Mouse (Mus musculus): ENCODE data around the gene Abtb1. TPM values are rescaled to one million over a fixed set of nuclear protein-coding genes. Genes with fewer than 3 reads are reported as not detected.

The Abtb1 gene
- polyA plus RNA-seq, 1 experiment from 2014 or later = 39.4 TPM

GRCm38 (mm10) chr6:88828206-88829009 is 13.4 kb downstream of the Abtb1 start:
- no peak overlapping the region for H3K9ac ChIP-seq (ENCODE audit: low read depth, low read length)
- ATAC-seq = no peak
- H3K27ac ChIP-seq (ENCODE audit: low read depth, low read length) = no peak overlapping the region
- 77% methylated on average over 15 of the region's 15 CpGs for WGBS
- no peak overlapping the region for H3K4me3 ChIP-seq (ENCODE audit: low read length)
- H3K36me3 ChIP-seq (ENCODE audit: control insufficient read depth, insufficient read depth, low read length) = no peaks in the 10 kb centered on the region
- no peak overlapping the region for H3K4me2 ChIP-seq (ENCODE audit: low read length)
- H3K4me1 ChIP-seq (ENCODE audit: control insufficient read depth, insufficient read depth, low read depth, low read length) = peaks cover 13% of the 10 kb centered on the region
- H3K9me3 ChIP-seq (ENCODE audit: control insufficient read depth, low read length) = no peaks in the 10 kb centered on the region
- no peaks in the 10 kb centered on the region for H3K27me3 ChIP-seq (replicated peaks; ENCODE audit: control insufficient read depth, insufficient read depth, low read length)

GRCm38 (mm10) chr6:88827395-88828205 is 14.2 kb downstream of the Abtb1 start:
- H3K27me3 ChIP-seq (replicated peaks; ENCODE audit: control insufficient read depth, insufficient read depth, low read length) = no peaks in the 10 kb centered on the region
- no peak overlapping the region for H3K27ac ChIP-seq (ENCODE audit: low read depth, low read length)
- ATAC-seq = no peak
- H3K4me2 ChIP-seq (ENCODE audit: low read length) = no peak overlapping the region
- no peak overlapping the region for H3K4me3 ChIP-seq (ENCODE audit: low read length)
- H3K9ac ChIP-seq (ENCODE audit: low read depth, low read length) = no peak overlapping the region
- H3K36me3 ChIP-seq (ENCODE audit: control insufficient read depth, insufficient read depth, low read length) = no peaks in the 10 kb centered on the region
- peaks cover 13% of the 10 kb centered on the region for H3K4me1 ChIP-seq (ENCODE audit: control insufficient read depth, insufficient read depth, low read depth, low read length)
- WGBS = 53% methylated on average over 13 of the region's 13 CpGs
- no peaks in the 10 kb centered on the region for H3K9me3 ChIP-seq (ENCODE audit: control insufficient read depth, low read length)

GRCm38 (mm10) chr6:88826965-88827364 is 14.8 kb downstream of the Abtb1 start:
- no peaks in the 10 kb centered on the region for H3K36me3 ChIP-seq (ENCODE audit: control insufficient read depth, insufficient read depth, low read length)
- WGBS = 72% methylated on average over 3 of the region's 3 CpGs
- no peak overlapping the region for H3K4me2 ChIP-seq (ENCODE audit: low read length)
- no peak overlapping the region for H3K9ac ChIP-seq (ENCODE audit: low read depth, low read length)
- peaks cover 13% of the 10 kb centered on the region for H3K4me1 ChIP-seq (ENCODE audit: control insufficient read depth, insufficient read depth, low read depth, low read length)
- H3K9me3 ChIP-seq (ENCODE audit: control insufficient read depth, low read length) = no peaks in the 10 kb centered on the region
- ATAC-seq = no peak
- no peak overlapping the region for H3K4me3 ChIP-seq (ENCODE audit: low read length)
- peak overlapping the region; percentile 6; the same call in 1 of the 2 replicates for H3K27ac ChIP-seq (ENCODE audit: low read depth, low read length)
- H3K27me3 ChIP-seq (replicated peaks; ENCODE audit: control insufficient read depth, insufficient read depth, low read length) = no peaks in the 10 kb centered on the region

GRCm38 (mm10) chr6:88826545-88826944 is 15.2 kb downstream of the Abtb1 start:
- WGBS = 40% methylated on average over 6 of the region's 6 CpGs
- peak overlapping the region; percentile 6; the same call in 1 of the 2 replicates for H3K27ac ChIP-seq (ENCODE audit: low read depth, low read length)
- H3K27me3 ChIP-seq (replicated peaks; ENCODE audit: control insufficient read depth, insufficient read depth, low read length) = no peaks in the 10 kb centered on the region
- no peaks in the 10 kb centered on the region for H3K36me3 ChIP-seq (ENCODE audit: control insufficient read depth, insufficient read depth, low read length)
- peaks cover 13% of the 10 kb centered on the region for H3K4me1 ChIP-seq (ENCODE audit: control insufficient read depth, insufficient read depth, low read depth, low read length)
- no peak overlapping the region for H3K9ac ChIP-seq (ENCODE audit: low read depth, low read length)
- no peak overlapping the region for H3K4me2 ChIP-seq (ENCODE audit: low read length)
- H3K9me3 ChIP-seq (ENCODE audit: control insufficient read depth, low read length) = no peaks in the 10 kb centered on the region
- no peak overlapping the region for H3K4me3 ChIP-seq (ENCODE audit: low read length)
- peak; percentile 53; the same call in 1 of the 2 replicates for ATAC-seq

GRCm38 (mm10) chr6:88826088-88826487 is 15.7 kb downstream of the Abtb1 start:
- Histone ChIP-seq H3K4me1 (ENCODE audit: control insufficient read depth, insufficient read depth, low read depth, low read length) (peaks cover 13% of the 10 kb centered on the region), H3K27ac (ENCODE audit: low read depth, low read length) (0 out of 2 replicates have a peak overlapping the region, but pooled peaks have one; percentile 5), H3K4me3 (ENCODE audit: low read length) (no peak overlapping the region), H3K36me3 (ENCODE audit: control insufficient read depth, insufficient read depth, low read length) (no peaks in the 10 kb centered on the region), H3K4me2 (ENCODE audit: low read length) (no peak overlapping the region), H3K9ac (ENCODE audit: low read depth, low read length) (no peak overlapping the region), H3K9me3 (ENCODE audit: control insufficient read depth, low read length) (no peaks in the 10 kb centered on the region), H3K27me3 (replicated peaks; ENCODE audit: control insufficient read depth, insufficient read depth, low read length) (no peaks in the 10 kb centered on the region)
- ATAC-seq = no peak
- 73% methylated on average over 3 of the region's 3 CpGs for WGBS

- Histone ChIP-seq H3K36me3 (ENCODE audit: control insufficient read depth, insufficient read depth, low read length) (no peaks in the 10 kb centered on the region), H3K4me2 (ENCODE audit: low read length) (no peak overlapping the region), H3K9me3 (ENCODE audit: control insufficient read depth, low read length) (no peaks in the 10 kb centered on the region), H3K27ac (ENCODE audit: low read depth, low read length) (no peak overlapping the region), H3K9ac (ENCODE audit: low read depth, low read length) (no peak overlapping the region; the same call in 1 of the 2 replicates), H3K4me1 (ENCODE audit: control insufficient read depth, insufficient read depth, low read depth, low read length) (peaks cover 13% of the 10 kb centered on the region), H3K4me3 (ENCODE audit: low read length) (no peak overlapping the region), H3K27me3 (replicated peaks; ENCODE audit: control insufficient read depth, insufficient read depth, low read length) (no peaks in the 10 kb centered on the region)
- 57% methylated on average over 7 of the region's 7 CpGs for WGBS
- no peak for ATAC-seq
These were observed 17.6 kb downstream of the Abtb1 start for GRCm38 (mm10) chr6:88824183-88824582.

GRCm38 (mm10) chr6:88821901-88822300 is 19.9 kb downstream of the Abtb1 start:
- 63% methylated on average over 11 of the region's 11 CpGs for WGBS
- Histone ChIP-seq H3K27ac (ENCODE audit: low read depth, low read length) (no peak overlapping the region), H3K36me3 (ENCODE audit: control insufficient read depth, insufficient read depth, low read length) (no peaks in the 10 kb centered on the region), H3K9ac (ENCODE audit: low read depth, low read length) (no peak overlapping the region), H3K4me1 (ENCODE audit: control insufficient read depth, insufficient read depth, low read depth, low read length) (peaks cover 5% of the 10 kb centered on the region), H3K4me2 (ENCODE audit: low read length) (no peak overlapping the region), H3K9me3 (ENCODE audit: control insufficient read depth, low read length) (no peaks in the 10 kb centered on the region), H3K27me3 (replicated peaks; ENCODE audit: control insufficient read depth, insufficient read depth, low read length) (no peaks in the 10 kb centered on the region), H3K4me3 (ENCODE audit: low read length) (no peak overlapping the region)
- ATAC-seq = peak; percentile 76

- Histone ChIP-seq H3K27ac (ENCODE audit: low read depth, low read length) (0 out of 2 replicates have a peak overlapping the region, but pooled peaks have one; percentile 5), H3K27me3 (replicated peaks; ENCODE audit: control insufficient read depth, insufficient read depth, low read length) (no peaks in the 10 kb centered on the region), H3K9me3 (ENCODE audit: control insufficient read depth, low read length) (no peaks in the 10 kb centered on the region), H3K9ac (ENCODE audit: low read depth, low read length) (no peak overlapping the region), H3K4me3 (ENCODE audit: low read length) (no peak overlapping the region), H3K4me2 (ENCODE audit: low read length) (no peak overlapping the region), H3K36me3 (ENCODE audit: control insufficient read depth, insufficient read depth, low read length) (no peaks in the 10 kb centered on the region), H3K4me1 (ENCODE audit: control insufficient read depth, insufficient read depth, low read depth, low read length) (no peaks in the 10 kb centered on the region)
- no peak for ATAC-seq
- 94% methylated on average over 6 of the region's 6 CpGs for WGBS
These were observed 20.5 kb downstream of the Abtb1 start for GRCm38 (mm10) chr6:88821294-88821693.

- Histone ChIP-seq H3K27me3 (replicated peaks; ENCODE audit: control insufficient read depth, insufficient read depth, low read length) (no peaks in the 10 kb centered on the region), H3K9me3 (ENCODE audit: control insufficient read depth, low read length) (no peaks in the 10 kb centered on the region), H3K27ac (ENCODE audit: low read depth, low read length) (no peak overlapping the region), H3K4me1 (ENCODE audit: control insufficient read depth, insufficient read depth, low read depth, low read length) (no peaks in the 10 kb centered on the region), H3K4me3 (ENCODE audit: low read length) (no peak overlapping the region), H3K9ac (ENCODE audit: low read depth, low read length) (no peak overlapping the region), H3K36me3 (ENCODE audit: control insufficient read depth, insufficient read depth, low read length) (no peaks in the 10 kb centered on the region), H3K4me2 (ENCODE audit: low read length) (no peak overlapping the region)
- no peak for ATAC-seq
- 62% methylated on average over 3 of the region's 3 CpGs for WGBS
These were observed 20.9 kb downstream of the Abtb1 start for GRCm38 (mm10) chr6:88820853-88821252.

All from hindbrain, embryonic 16.5 days (tissue).